Mouse (Mus musculus): ENCODE data around the gene Spag5. TPM values are rescaled to one million over a fixed set of nuclear protein-coding genes. Genes with fewer than 3 reads are reported as not detected.

Spag5 gene
- polyA plus RNA-seq, 1 experiment from 2014 or later = 50.9 TPM

DNA sequence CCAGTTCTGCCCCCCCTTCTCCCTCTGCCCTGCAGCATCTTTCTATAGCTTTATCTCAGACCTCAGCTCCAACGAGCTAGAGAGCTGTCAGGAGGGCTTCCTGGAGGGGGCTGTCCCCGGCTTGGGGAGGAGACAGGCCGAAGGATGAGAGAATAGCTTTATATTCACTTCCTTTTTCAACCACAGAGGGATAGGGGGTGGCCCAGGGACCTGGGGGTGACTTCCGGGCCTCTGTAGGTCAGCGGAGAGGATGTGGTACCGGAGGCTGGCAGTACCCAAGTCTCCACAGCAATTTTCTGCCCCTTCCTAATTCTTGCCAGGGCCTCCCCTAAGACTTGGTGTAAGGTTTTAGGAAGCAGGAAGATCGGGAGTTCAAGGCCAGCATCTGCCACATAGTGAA lies 44.5 kb downstream of the Spag5 start:
- no peaks in the 10 kb centered on the region for H3K27me3 ChIP-seq (ENCODE audit: control insufficient read depth, insufficient read depth, low read length)
- H3K27ac ChIP-seq (ENCODE audit: low read depth, low read length) = no peak overlapping the region
- H3K4me1 ChIP-seq (ENCODE audit: control insufficient read depth, insufficient read depth, low read length) = peaks cover 24% of the 10 kb centered on the region
- no peak overlapping the region for H3K9ac ChIP-seq (ENCODE audit: low read depth, low read length)
- WGBS = 79% methylated on average over 7 of the region's 7 CpGs
- H3K36me3 ChIP-seq (ENCODE audit: control insufficient read depth, insufficient read depth, low read length) = peaks cover 10% of the 10 kb centered on the region; the same call in 1 of the 2 replicates
- no peak overlapping the region for H3K4me3 ChIP-seq (ENCODE audit: low read length)
- no peak overlapping the region for H3K4me2 ChIP-seq (replicated peaks; ENCODE audit: low read depth, low read length)
- no peak for ATAC-seq (ENCODE audit: low FRiP score, low TSS enrichment)
- no peaks in the 10 kb centered on the region for H3K9me3 ChIP-seq (ENCODE audit: control insufficient read depth, low read length)

DNA sequence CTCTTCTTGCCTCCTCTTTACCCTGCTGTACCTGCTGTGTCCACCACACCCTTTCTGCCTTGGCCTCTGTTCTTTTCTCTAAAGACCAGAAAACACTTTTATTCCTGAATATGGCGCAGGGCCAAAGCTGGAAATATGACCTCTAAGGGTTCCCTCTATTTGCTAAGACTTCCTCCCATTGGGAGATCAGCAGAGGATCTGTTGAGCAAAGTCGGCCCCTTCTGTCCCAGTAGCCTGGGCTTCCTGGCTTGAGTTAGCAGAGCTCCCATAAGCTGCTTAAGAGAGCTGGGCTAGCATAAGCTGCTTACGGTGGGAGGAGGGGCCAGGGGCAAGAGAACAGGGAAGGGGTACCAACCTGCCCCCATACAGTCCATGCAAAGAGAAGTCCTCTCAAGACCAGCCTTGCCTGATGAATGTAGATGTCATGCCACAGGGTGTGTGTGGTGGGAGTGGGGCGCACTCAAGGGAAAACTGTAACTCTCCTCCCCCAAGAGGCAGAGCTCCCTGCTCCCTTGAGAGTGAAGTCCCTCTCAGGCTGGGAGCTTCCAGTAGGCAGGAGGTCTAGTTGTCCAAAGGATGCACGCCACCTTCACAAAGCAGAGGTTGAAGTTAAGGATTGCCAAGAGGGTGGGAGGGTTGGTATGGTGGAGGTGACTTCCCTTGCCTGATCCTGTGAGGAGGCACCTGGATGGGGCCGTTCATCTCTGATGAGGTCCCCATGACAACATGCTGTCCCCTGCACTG lies 45.2 kb downstream of the Spag5 start:
- 86% methylated on average over 6 of the region's 6 CpGs for WGBS
- Histone ChIP-seq H3K4me1 (ENCODE audit: control insufficient read depth, insufficient read depth, low read length) (peaks cover 24% of the 10 kb centered on the region), H3K4me2 (replicated peaks; ENCODE audit: low read depth, low read length) (no peak overlapping the region; the same call in 1 of the 2 replicates), H3K27me3 (ENCODE audit: control insufficient read depth, insufficient read depth, low read length) (no peaks in the 10 kb centered on the region), H3K9me3 (ENCODE audit: control insufficient read depth, low read length) (no peaks in the 10 kb centered on the region), H3K27ac (ENCODE audit: low read depth, low read length) (no peak overlapping the region), H3K4me3 (ENCODE audit: low read length) (no peak overlapping the region), H3K9ac (ENCODE audit: low read depth, low read length) (no peak overlapping the region), H3K36me3 (ENCODE audit: control insufficient read depth, insufficient read depth, low read length) (peaks cover 10% of the 10 kb centered on the region; the same call in 1 of the 2 replicates)
- no peak for ATAC-seq (ENCODE audit: low FRiP score, low TSS enrichment)

DNA sequence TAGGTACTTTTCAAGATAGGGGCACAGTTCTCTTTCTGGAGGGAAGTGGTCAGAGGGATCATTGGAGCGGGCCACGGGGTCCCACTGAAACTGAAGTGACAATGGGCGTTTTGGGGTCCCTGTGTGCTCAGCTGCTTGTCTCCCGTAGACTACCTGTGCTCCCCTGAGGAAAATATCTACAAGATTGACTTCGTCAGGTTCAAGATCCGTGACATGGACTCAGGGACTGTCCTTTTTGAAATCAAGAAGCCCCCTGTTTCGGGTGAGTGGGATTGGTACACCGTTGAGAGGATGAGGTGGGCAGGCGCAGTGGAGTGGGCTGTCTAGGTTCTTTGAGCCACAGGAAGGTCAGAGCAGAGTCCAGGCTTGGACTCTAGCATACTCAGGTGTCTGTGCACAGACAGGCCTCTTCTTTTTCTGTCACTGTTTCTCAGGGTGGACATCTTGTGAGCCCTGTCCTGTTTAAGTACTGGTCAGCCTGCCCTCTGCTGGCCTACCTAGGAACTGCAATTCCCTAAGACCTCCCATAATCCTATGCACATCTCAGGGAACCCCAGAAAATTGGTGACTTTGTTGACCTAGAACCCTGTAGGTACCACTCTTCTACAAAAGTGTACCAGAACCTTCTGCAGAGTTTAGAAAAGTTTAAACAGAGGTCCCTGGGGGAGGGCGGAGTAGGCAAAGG lies 45.9 kb downstream of the Spag5 start:
- WGBS = 89% methylated on average over 10 of the region's 10 CpGs
- ATAC-seq (ENCODE audit: low FRiP score, low TSS enrichment) = no peak
- no peaks in the 10 kb centered on the region for H3K9me3 ChIP-seq (ENCODE audit: control insufficient read depth, low read length)

DNA sequence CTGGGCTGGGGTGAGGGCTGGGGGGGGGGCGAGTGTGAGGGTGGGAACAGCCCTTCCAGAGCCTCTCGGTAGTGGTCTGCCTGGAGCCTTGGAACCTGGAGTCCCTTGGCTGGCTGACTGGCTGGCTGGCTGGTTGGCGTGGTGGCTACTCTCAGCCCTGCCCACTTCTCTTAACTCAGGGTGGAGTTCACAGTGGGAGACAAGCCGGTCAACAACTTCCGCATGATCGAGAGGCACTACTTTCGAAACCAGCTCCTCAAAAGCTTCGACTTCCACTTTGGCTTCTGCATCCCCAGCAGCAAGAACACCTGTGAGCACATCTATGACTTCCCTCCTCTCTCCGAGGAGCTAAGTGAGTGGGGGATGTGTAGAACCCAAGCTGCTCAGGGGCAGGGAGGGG lies 46.6 kb downstream of the Spag5 start:
- no peak for ATAC-seq (ENCODE audit: low FRiP score, low TSS enrichment)
- Histone ChIP-seq H3K4me2 (replicated peaks; ENCODE audit: low read depth, low read length) (no peak overlapping the region), H3K9me3 (ENCODE audit: control insufficient read depth, low read length) (no peaks in the 10 kb centered on the region), H3K9ac (ENCODE audit: low read depth, low read length) (no peak overlapping the region), H3K27ac (ENCODE audit: low read depth, low read length) (no peak overlapping the region), H3K36me3 (ENCODE audit: control insufficient read depth, insufficient read depth, low read length) (peaks cover 10% of the 10 kb centered on the region; the same call in 1 of the 2 replicates), H3K27me3 (ENCODE audit: control insufficient read depth, insufficient read depth, low read length) (no peaks in the 10 kb centered on the region), H3K4me3 (ENCODE audit: low read length) (no peak overlapping the region), H3K4me1 (ENCODE audit: control insufficient read depth, insufficient read depth, low read length) (peaks cover 24% of the 10 kb centered on the region)
- WGBS = 85% methylated on average over 9 of the region's 9 CpGs

More for the DNA sequence above, 45.9 kb downstream of the Spag5 start:
- Histone ChIP-seq H3K4me2 (replicated peaks; ENCODE audit: low read depth, low read length) (no peak overlapping the region), H3K4me3 (ENCODE audit: low read length) (no peak overlapping the region), H3K9ac (ENCODE audit: low read depth, low read length) (no peak overlapping the region), H3K27ac (ENCODE audit: low read depth, low read length) (no peak overlapping the region), H3K4me1 (ENCODE audit: control insufficient read depth, insufficient read depth, low read length) (peaks cover 24% of the 10 kb centered on the region), H3K27me3 (ENCODE audit: control insufficient read depth, insufficient read depth, low read length) (no peaks in the 10 kb centered on the region), H3K36me3 (ENCODE audit: control insufficient read depth, insufficient read depth, low read length) (peaks cover 10% of the 10 kb centered on the region; the same call in 1 of the 2 replicates)

DNA sequence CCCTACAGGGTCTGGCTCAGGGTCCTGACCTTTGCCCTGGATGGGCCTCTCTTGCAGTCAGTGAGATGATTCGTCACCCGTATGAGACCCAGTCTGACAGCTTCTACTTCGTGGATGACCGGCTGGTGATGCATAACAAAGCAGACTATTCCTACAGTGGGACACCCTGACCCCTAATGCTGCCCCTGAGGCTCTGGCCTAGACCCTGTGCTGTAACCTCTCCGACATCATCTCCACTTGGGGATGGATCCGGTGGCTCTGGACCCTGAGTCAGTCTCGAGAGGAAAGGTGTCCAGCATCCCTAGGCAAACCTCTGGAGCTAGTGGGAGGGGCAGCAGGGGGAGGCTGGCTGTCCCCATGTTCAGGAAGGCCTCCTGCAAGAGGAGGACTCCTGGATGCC lies 47.1 kb downstream of the Spag5 start:
- Histone ChIP-seq H3K4me3 (ENCODE audit: low read length) (no peak overlapping the region), H3K9ac (ENCODE audit: low read depth, low read length) (no peak overlapping the region), H3K4me1 (ENCODE audit: control insufficient read depth, insufficient read depth, low read length) (peaks cover 24% of the 10 kb centered on the region), H3K27me3 (ENCODE audit: control insufficient read depth, insufficient read depth, low read length) (no peaks in the 10 kb centered on the region), H3K9me3 (ENCODE audit: control insufficient read depth, low read length) (no peaks in the 10 kb centered on the region), H3K36me3 (ENCODE audit: control insufficient read depth, insufficient read depth, low read length) (peaks cover 10% of the 10 kb centered on the region; the same call in 1 of the 2 replicates), H3K4me2 (replicated peaks; ENCODE audit: low read depth, low read length) (no peak overlapping the region), H3K27ac (ENCODE audit: low read depth, low read length) (no peak overlapping the region)
- 39% methylated on average over 7 of the region's 7 CpGs for WGBS
- ATAC-seq (ENCODE audit: low FRiP score, low TSS enrichment) = no peak

DNA sequence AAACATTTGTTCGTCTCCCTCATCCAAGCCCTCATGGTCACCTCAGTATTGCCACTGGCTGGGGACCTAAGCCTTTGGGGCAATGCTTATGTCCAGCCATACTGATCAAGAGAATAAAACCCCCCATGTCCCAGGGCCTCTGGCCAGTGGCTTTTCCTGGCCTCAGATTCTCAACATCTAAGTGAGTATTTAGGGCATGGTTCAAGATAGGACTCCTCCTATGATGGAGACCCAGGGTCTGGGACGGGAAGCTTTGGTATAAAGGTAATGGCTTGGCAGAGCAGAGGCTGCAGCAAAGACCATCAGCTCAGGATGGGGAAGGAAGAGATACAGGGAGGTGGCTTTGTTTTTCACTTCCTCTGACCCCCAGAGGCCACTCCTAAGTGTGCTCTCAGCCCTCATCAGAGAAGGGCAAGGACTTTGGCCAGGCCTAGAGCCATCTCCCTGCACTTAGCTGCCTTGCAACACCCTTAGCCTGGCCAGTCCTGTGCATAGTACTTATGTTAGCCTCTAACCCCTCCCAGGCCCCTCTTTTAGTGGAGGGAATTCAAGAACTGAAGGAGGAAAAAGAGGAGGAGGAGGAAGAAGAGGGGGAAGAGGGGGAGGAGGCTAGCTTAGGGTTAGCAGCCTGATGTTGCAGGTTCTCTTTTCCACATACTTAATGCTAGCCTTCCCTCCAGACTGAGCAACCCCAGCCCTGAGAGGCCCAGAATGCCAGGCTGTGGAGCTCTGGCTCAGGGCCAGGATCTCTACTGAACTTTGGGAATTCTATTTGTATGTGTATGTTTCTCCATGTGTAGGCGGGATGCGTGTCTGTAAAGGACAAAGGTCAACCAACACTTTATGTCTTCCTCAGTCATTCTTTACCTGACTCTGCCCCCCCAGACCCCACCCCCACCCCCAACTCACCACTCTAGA lies 48.4 kb downstream of the Spag5 start:
- H3K4me2 ChIP-seq (replicated peaks; ENCODE audit: low read depth, low read length) = no peak overlapping the region
- peaks cover 14% of the 10 kb centered on the region for H3K4me1 ChIP-seq (ENCODE audit: control insufficient read depth, insufficient read depth, low read length)
- no peak overlapping the region for H3K4me3 ChIP-seq (ENCODE audit: low read length)
- 70% methylated on average over 4 of the region's 4 CpGs for WGBS
- H3K27me3 ChIP-seq (ENCODE audit: control insufficient read depth, insufficient read depth, low read length) = no peaks in the 10 kb centered on the region
- no peak overlapping the region for H3K9ac ChIP-seq (ENCODE audit: low read depth, low read length)
- no peak for ATAC-seq (ENCODE audit: low FRiP score, low TSS enrichment)
- no peaks in the 10 kb centered on the region for H3K9me3 ChIP-seq (ENCODE audit: control insufficient read depth, low read length)
- H3K36me3 ChIP-seq (ENCODE audit: control insufficient read depth, insufficient read depth, low read length) = peaks cover 10% of the 10 kb centered on the region; the same call in 1 of the 2 replicates
- H3K27ac ChIP-seq (ENCODE audit: low read depth, low read length) = no peak overlapping the region

DNA sequence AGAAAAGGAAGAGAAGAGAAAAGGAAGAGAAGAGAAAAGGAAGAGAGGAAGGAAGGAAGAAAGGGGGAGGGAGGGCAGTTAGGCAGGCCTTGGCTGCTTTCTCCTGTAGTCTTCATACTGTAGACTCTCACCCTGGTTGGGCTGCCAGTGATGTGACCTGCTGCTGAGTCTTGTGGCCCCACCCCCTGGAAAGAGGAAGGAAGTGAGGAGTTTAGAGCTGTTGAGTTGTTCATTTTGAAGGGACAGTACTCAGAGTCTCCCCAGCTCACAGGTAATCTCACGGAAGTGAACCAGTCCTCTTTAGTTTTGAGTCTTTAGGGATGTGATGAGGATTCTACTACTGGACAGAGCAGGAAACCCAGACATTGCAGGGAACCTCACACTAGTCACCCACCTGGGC lies 51.8 kb downstream of the Spag5 start:
- ATAC-seq (ENCODE audit: low FRiP score, low TSS enrichment) = no peak
- no peaks in the 10 kb centered on the region for H3K9me3 ChIP-seq (ENCODE audit: control insufficient read depth, low read length)
- H3K27ac ChIP-seq (ENCODE audit: low read depth, low read length) = no peak overlapping the region
- H3K4me1 ChIP-seq (ENCODE audit: control insufficient read depth, insufficient read depth, low read length) = no peaks in the 10 kb centered on the region
- H3K4me2 ChIP-seq (replicated peaks; ENCODE audit: low read depth, low read length) = no peak overlapping the region
- H3K9ac ChIP-seq (ENCODE audit: low read depth, low read length) = no peak overlapping the region
- peaks cover 9% of the 10 kb centered on the region; the same call in 1 of the 2 replicates for H3K36me3 ChIP-seq (ENCODE audit: control insufficient read depth, insufficient read depth, low read length)
- no peak overlapping the region for H3K4me3 ChIP-seq (ENCODE audit: low read length)
- no peaks in the 10 kb centered on the region for H3K27me3 ChIP-seq (ENCODE audit: control insufficient read depth, insufficient read depth, low read length)
- WGBS = 95% methylated on average over 1 of the region's 1 CpGs

DNA sequence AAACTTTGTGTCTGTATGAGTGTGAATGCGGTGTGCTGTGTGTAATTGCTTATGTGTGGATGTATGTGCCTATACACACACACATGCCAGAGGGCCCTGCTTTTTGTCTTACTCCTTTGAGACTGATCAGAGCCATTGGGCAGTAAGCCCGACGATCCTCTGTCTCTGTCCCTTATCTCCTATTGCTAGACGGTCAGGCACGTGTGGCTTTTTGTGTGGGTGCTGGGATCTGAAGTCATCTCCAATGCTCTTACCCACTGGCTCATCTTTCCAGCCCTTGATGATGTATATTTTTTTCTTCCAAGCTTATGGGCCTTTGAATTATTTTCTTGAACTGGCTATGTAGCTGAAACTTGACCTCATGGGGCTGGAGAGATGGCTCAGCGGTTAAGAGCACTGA lies 53.6 kb downstream of the Spag5 start:
- no peaks in the 10 kb centered on the region for H3K4me1 ChIP-seq (ENCODE audit: control insufficient read depth, insufficient read depth, low read length)
- ATAC-seq (ENCODE audit: low FRiP score, low TSS enrichment) = no peak
- no peak overlapping the region for H3K4me2 ChIP-seq (replicated peaks; ENCODE audit: low read depth, low read length)
- no peaks in the 10 kb centered on the region for H3K27me3 ChIP-seq (ENCODE audit: control insufficient read depth, insufficient read depth, low read length)
- H3K4me3 ChIP-seq (ENCODE audit: low read length) = no peak overlapping the region
- no peak overlapping the region for H3K9ac ChIP-seq (ENCODE audit: low read depth, low read length)
- no peak overlapping the region for H3K27ac ChIP-seq (ENCODE audit: low read depth, low read length)
- H3K36me3 ChIP-seq (ENCODE audit: control insufficient read depth, insufficient read depth, low read length) = no peaks in the 10 kb centered on the region
- WGBS = 80% methylated on average over 6 of the region's 6 CpGs
- no peaks in the 10 kb centered on the region for H3K9me3 ChIP-seq (ENCODE audit: control insufficient read depth, low read length)

Data from kidney, embryonic 14.5 days (tissue).